Mouse (Mus musculus) brain, adult 10 weeks (tissue): Measurements from ENCODE around the gene Pkdcc. TPM values are rescaled to one million over a fixed set of nuclear protein-coding genes. Genes with fewer than 3 reads are reported as not detected.

Experiments
- polyA plus RNA-seq: library from polyadenylated mRNA; stranded (reverse); fragments of 350-450 nt; fragmentation: Illumina TruSeq; extraction: RNeasy Lipid Tissue Mini Kit (QIAGEN cat#74804); gene quantifications from one replicate; pipeline ENCODE4 v1.2.3, GENCODE M21; 2015; ENCODE audit warnings: low read depth, low replicate concordance

Pkdcc gene
- polyA plus RNA-seq, result 6.7 TPM

DNA sequence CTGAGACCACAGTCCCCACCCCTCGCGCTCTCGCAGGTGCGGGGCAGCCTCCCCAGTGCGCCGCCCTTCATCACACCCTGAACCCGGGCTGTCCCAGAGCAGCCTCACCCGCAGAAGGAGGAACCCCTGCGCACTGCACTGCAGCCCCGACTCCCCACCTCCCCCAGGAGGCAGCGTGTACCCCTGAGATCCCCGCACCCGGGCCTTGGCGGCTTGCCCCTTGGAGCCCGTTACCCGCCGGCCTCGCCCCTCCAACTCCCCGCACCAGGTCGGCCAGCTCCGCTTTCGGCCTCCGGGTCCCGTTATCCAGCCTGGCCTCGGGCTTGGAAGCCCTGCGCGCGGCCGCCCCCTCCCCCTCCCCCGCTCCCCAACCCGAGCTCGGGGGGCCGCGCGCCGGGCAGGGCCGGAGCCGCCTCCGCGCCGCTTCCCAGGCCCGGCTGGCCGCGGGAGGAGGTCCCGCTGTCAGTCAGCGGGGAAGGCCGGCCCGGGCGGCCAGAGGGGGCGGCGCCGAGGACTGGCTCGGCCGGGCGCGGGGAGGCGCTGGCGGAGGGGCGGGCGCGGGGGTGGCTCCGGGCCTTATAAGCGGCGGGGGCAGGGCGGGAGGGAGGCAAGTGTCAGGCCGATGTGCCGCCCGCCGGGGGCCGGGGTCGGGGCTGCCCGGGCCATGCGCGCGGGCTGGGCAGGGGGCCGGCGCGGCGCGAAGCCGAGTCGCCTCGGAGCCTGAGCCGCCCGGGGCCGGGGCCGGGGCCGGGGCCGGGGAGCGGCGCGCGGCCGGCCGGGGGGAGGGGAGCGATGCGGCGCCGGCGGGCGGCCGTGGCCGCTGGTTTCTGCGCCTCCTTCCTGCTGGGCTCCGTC, at the start of gene Pkdcc:
Pkdcc (plus strand) TSS at position 619 of the 855 bp plus-strand sequence.

Other genes starting within 250 kb of the Pkdcc start
- gene Eml4, start 135.6 kb downstream of the Pkdcc start, polyA plus RNA-seq, result 17.2 TPM